In genomic region chr4:109656301-109656700, GRCm38 (mm10) we compare ENCODE assay signal across 14 mouse cellular contexts. TPM values are rescaled to one million over a fixed set of nuclear protein-coding genes. Genes with fewer than 3 reads are reported as not detected.
A peak's percentile ranks its signal among the peaks of the same experiment; 100 is the strongest.
DNase-seq lines count a peak whose midpoint lies in the region; ATAC-seq and TF ChIP-seq lines count a peak whose summit lies in the region.
"Had no signal": no experiment of that assay in that cellular context is flagged by ENCODE, and none has a peak within 500 bp of the region (broad histone marks: within the 10 kb centered on the region; RNA-seq: fewer than 3 reads in every experiment).

No protein-coding gene starts in this region.

- no peak overlapping the region for H3K27ac ChIP-seq in heart, postnatal 0 days (ENCODE audit: low read depth)
- no peak overlapping the region for H3K27ac ChIP-seq in heart, embryonic 11.5 days (ENCODE audit: low read depth, low read length)
- no peak overlapping the region for H3K27ac ChIP-seq in liver, embryonic 15.5 days (replicated peaks)
- H3K27ac ChIP-seq in liver, embryonic 11.5 days (ENCODE audit: low read depth, low read length) = no peak overlapping the region
- no peak overlapping the region for H3K27ac ChIP-seq in macrophage
- H3K27ac ChIP-seq: embryonic facial prominence, embryonic 15.5 days; hindbrain, embryonic 12.5 days; limb, embryonic 13.5 days; neural tube, embryonic 13.5 days had no signal

- 0 out of 2 replicates have a peak, but pooled peaks cover 3% of the 10 kb centered on the region for H3K27me3 ChIP-seq in heart, postnatal 0 days (ENCODE audit: control insufficient read depth, insufficient read depth, low read length)
- peaks cover 45% of the 10 kb centered on the region for H3K27me3 ChIP-seq in heart, embryonic 11.5 days (ENCODE audit: control insufficient read depth, insufficient read depth, low read length)
- peaks cover 76% of the 10 kb centered on the region for H3K27me3 ChIP-seq in liver, embryonic 15.5 days
- H3K27me3 ChIP-seq in liver, embryonic 11.5 days (replicated peaks; ENCODE audit: control insufficient read depth, insufficient read depth, low read length) = peaks cover 69% of the 10 kb centered on the region
- H3K27me3 ChIP-seq: Patski had no signal

- H3K4me2 ChIP-seq in heart, postnatal 0 days (ENCODE audit: low read depth, low read length) = peak overlapping the region; percentile 95
- H3K4me2 ChIP-seq in heart, embryonic 11.5 days = no peak overlapping the region
- H3K4me2 ChIP-seq in liver, embryonic 15.5 days = 0 out of 2 replicates have a peak overlapping the region, but pooled peaks have one; percentile 67
- no peak overlapping the region for H3K4me2 ChIP-seq in liver, embryonic 11.5 days

- WGBS in heart, postnatal 0 days = 65% methylated on average over 4 of the region's 4 CpGs
- WGBS in heart, embryonic 11.5 days (ENCODE audit: insufficient replicate concordance) = 11% methylated on average over 4 of the region's 4 CpGs
- WGBS in liver, embryonic 15.5 days (ENCODE audit: insufficient replicate concordance) = 11% methylated on average over 4 of the region's 4 CpGs
- WGBS in liver, embryonic 11.5 days = 12% methylated on average over 4 of the region's 4 CpGs
- 57% methylated on average over 4 of the region's 4 CpGs for WGBS in macrophage (ENCODE audit: missing documents)

- H3K79me2 ChIP-seq in macrophage (ENCODE audit: inconsistent target) = peaks cover 20% of the 10 kb centered on the region

- H3K4me1 ChIP-seq in heart, postnatal 0 days (ENCODE audit: control insufficient read depth, insufficient read depth) = no peaks in the 10 kb centered on the region
- no peaks in the 10 kb centered on the region for H3K4me1 ChIP-seq in heart, embryonic 11.5 days (ENCODE audit: control insufficient read depth, insufficient read depth, low read length)
- H3K4me1 ChIP-seq in liver, embryonic 15.5 days (replicated peaks) = peaks cover 15% of the 10 kb centered on the region
- peaks cover 6% of the 10 kb centered on the region for H3K4me1 ChIP-seq in liver, embryonic 11.5 days (replicated peaks; ENCODE audit: control insufficient read depth, insufficient read depth, low read length)

- no peak for TF ChIP-seq POLR2A in brain, embryonic 14.5 days (IDR thresholded peaks at IDR 0.05; ENCODE audit: borderline replicate concordance, extremely low read depth, insufficient read depth, insufficient read length, poor library complexity, severe bottlenecking)

- peak overlapping the region; percentile 66 for H3K4me3 ChIP-seq in heart, postnatal 0 days (ENCODE audit: low read depth, low read length)
- H3K4me3 ChIP-seq in heart, embryonic 11.5 days (ENCODE audit: low read depth, low read length) = no peak overlapping the region
- peak overlapping the region; percentile 46; the same call in 1 of the 2 replicates for H3K4me3 ChIP-seq in liver, embryonic 15.5 days (replicated peaks)
- no peak overlapping the region; the same call in 1 of the 2 replicates for H3K4me3 ChIP-seq in liver, embryonic 11.5 days (ENCODE audit: low read depth, low read length)
- H3K4me3 ChIP-seq in macrophage (ENCODE audit: inconsistent target) = peak overlapping the region; percentile 31

- TF ChIP-seq CTCF in heart, postnatal 0 days (IDR thresholded peaks at IDR 0.05; ENCODE audit: low read depth) = no peak
- no peak for TF ChIP-seq CTCF in brain, embryonic 14.5 days (IDR thresholded peaks at IDR 0.05; ENCODE audit: borderline replicate concordance, extremely low read depth, insufficient read depth, insufficient read length)

- no peaks in the 10 kb centered on the region for H3K36me3 ChIP-seq in heart, postnatal 0 days (replicated peaks; ENCODE audit: control insufficient read depth, insufficient read depth, low read length)
- no peaks in the 10 kb centered on the region for H3K36me3 ChIP-seq in heart, embryonic 11.5 days (ENCODE audit: control insufficient read depth, insufficient read depth, low read length)
- peaks cover 7% of the 10 kb centered on the region for H3K36me3 ChIP-seq in liver, embryonic 15.5 days (replicated peaks)
- no peaks in the 10 kb centered on the region for H3K36me3 ChIP-seq in liver, embryonic 11.5 days (ENCODE audit: control insufficient read depth, insufficient read depth, low read length)
- no peaks in the 10 kb centered on the region for H3K36me3 ChIP-seq in macrophage (ENCODE audit: inconsistent target)
- H3K36me3 ChIP-seq: embryonic facial prominence, embryonic 15.5 days; hindbrain, embryonic 12.5 days; limb, embryonic 13.5 days; neural tube, embryonic 13.5 days had no signal

- ATAC-seq in heart, postnatal 0 days (ENCODE audit: insufficient read depth, low read depth) = no peak
- ATAC-seq in heart, embryonic 11.5 days (replicated peaks; ENCODE audit: insufficient number of reproducible peaks, low FRiP score, low TSS enrichment) = no peak
- no peak for ATAC-seq in liver, embryonic 15.5 days (ENCODE audit: insufficient read depth)
- ATAC-seq in liver, embryonic 11.5 days (replicated peaks; ENCODE audit: low FRiP score) = no peak

- no peak for TF ChIP-seq EP300 in heart, postnatal 0 days (IDR thresholded peaks at IDR 0.05; ENCODE audit: low read depth)

- no peak for DNase-seq in heart, postnatal 0 days (ENCODE audit: low spot score)
- no peak for DNase-seq in liver, embryonic 11.5 days (ENCODE audit: low spot score)
- DNase-seq in brain, embryonic 14.5 days (ENCODE audit: low read depth) = peak; percentile 18
- no peak for DNase-seq in gastrocnemius, postnatal 10 days
- DNase-seq: cerebellum, adult 11 months had no signal

- no peaks in the 10 kb centered on the region for H3K9me3 ChIP-seq in heart, postnatal 0 days (replicated peaks; ENCODE audit: control insufficient read depth, low read length)
- H3K9me3 ChIP-seq in heart, embryonic 11.5 days (replicated peaks; ENCODE audit: control insufficient read depth, low read length) = no peaks in the 10 kb centered on the region
- no peaks in the 10 kb centered on the region for H3K9me3 ChIP-seq in liver, embryonic 15.5 days (replicated peaks)
- no peaks in the 10 kb centered on the region for H3K9me3 ChIP-seq in liver, embryonic 11.5 days (ENCODE audit: control insufficient read depth, low read length)
- H3K9me3 ChIP-seq: embryonic facial prominence, embryonic 15.5 days; hindbrain, embryonic 12.5 days; limb, embryonic 13.5 days; megakaryocyte, embryonic 14.5 days; neural tube, embryonic 13.5 days had no signal

- H3K9ac ChIP-seq in heart, postnatal 0 days (replicated peaks; ENCODE audit: low read depth, low read length) = no peak overlapping the region
- no peak overlapping the region for H3K9ac ChIP-seq in heart, embryonic 11.5 days (ENCODE audit: low read depth, low read length)
- H3K9ac ChIP-seq in liver, embryonic 15.5 days = no peak overlapping the region
- no peak overlapping the region for H3K9ac ChIP-seq in liver, embryonic 11.5 days (ENCODE audit: low read depth, low read length)
- H3K9ac ChIP-seq: neural tube, embryonic 13.5 days had no signal

RNA-seq across cellular contexts. Expression of gene Cdkn2c, which starts 10.7 kb away (rescaled TPM):
- total RNA-seq in heart, postnatal 0 days (2014; rRNA removed; ENCODE audit: low replicate concordance) = 25.5 and 52.5 TPM in 2 replicates
- 16.6 and 17.5 TPM in 2 replicates for polyA plus RNA-seq in heart, postnatal 0 days (2015; fragmentation: Nextera tagmentation; extraction: Ambion mirVana)
- 5.2 and 6.1 TPM in 2 replicates for polyA plus RNA-seq in heart, embryonic 11.5 days (2014; fragmentation: Nextera tagmentation; extraction: Ambion mirVana)
- polyA plus RNA-seq in liver, embryonic 15.5 days (2015; fragmentation: Nextera tagmentation; extraction: Ambion mirVana) = 14.9 and 15.3 TPM in 2 replicates
- polyA plus RNA-seq in liver, embryonic 11.5 days (2014; fragmentation: Nextera tagmentation; extraction: Ambion mirVana) = 6.8 and 7.3 TPM in 2 replicates
- 7.5 and 10.9 TPM in 2 replicates for polyA plus RNA-seq in brain, embryonic 14.5 days (2012; rRNA removed)
- 10 to 100 TPM in 1 of 26 experiments, 1 to 10 TPM in 23, under 1 TPM in 2; 0.52 to 12.3 (median 2.3) TPM for total RNA-seq in macrophage (2018; cell fraction: chromatin; rRNA removed)
- 10 to 100 TPM in 18 of 26 experiments, 1 to 10 TPM in 8; 6.8 to 25.0 (median 11.6) TPM for total RNA-seq in macrophage (2018; cell fraction: cytosol; rRNA removed)
- total RNA-seq in macrophage (2018; cell fraction: nucleus; rRNA removed) = 10 to 100 TPM in 3 of 26 experiments, 1 to 10 TPM in 23; 3.4 to 18.4 (median 5.4) TPM
- 17.4 to 25.7 TPM (median 19.1 TPM) in 3 replicates for polyA plus RNA-seq in macrophage (2018)
- total RNA-seq in gastrocnemius, postnatal 10 days (2021) = 10 to 100 TPM; 20.6 TPM

RNA-seq across cellular contexts. Expression of gene Faf1, which starts 20.1 kb away (rescaled TPM):
- 26.7 and 27.4 TPM in 2 replicates for total RNA-seq in heart, postnatal 0 days (2014; rRNA removed; ENCODE audit: low replicate concordance)
- 19.4 and 20.3 TPM in 2 replicates for polyA plus RNA-seq in heart, postnatal 0 days (2015; fragmentation: Nextera tagmentation; extraction: Ambion mirVana)
- polyA plus RNA-seq in heart, embryonic 11.5 days (2014; fragmentation: Nextera tagmentation; extraction: Ambion mirVana) = 25.2 and 25.3 TPM in 2 replicates
- polyA plus RNA-seq in liver, embryonic 15.5 days (2015; fragmentation: Nextera tagmentation; extraction: Ambion mirVana) = 13.9 and 14.5 TPM in 2 replicates
- polyA plus RNA-seq in liver, embryonic 11.5 days (2014; fragmentation: Nextera tagmentation; extraction: Ambion mirVana) = 28.7 and 32.6 TPM in 2 replicates
- 23.9 and 31.7 TPM in 2 replicates for polyA plus RNA-seq in brain, embryonic 14.5 days (2012; rRNA removed)
- total RNA-seq in macrophage (2018; cell fraction: chromatin; rRNA removed) = 10 to 100 TPM; 10.6 to 77.5 (median 60.7) TPM
- 10 to 100 TPM; 14.9 to 23.3 (median 18.8) TPM for total RNA-seq in macrophage (2018; cell fraction: cytosol; rRNA removed)
- total RNA-seq in macrophage (2018; cell fraction: nucleus; rRNA removed) = 10 to 100 TPM; 11.7 to 51.8 (median 32.3) TPM
- polyA plus RNA-seq in macrophage (2018) = 15.1 to 23.0 TPM (median 20.8 TPM) in 3 replicates
- total RNA-seq in gastrocnemius, postnatal 10 days (2021) = 10 to 100 TPM; 26.8 to 27.6 TPM

Comparison
In these comparisons a context has a peak if more than half of its experiments do, and no peak if none do; other contexts are left out.
1. H3K4me2 ChIP-seq: peak in heart, postnatal 0 days (single experiment) and liver, embryonic 15.5 days (single experiment); none in heart, embryonic 11.5 days (single experiment) and liver, embryonic 11.5 days (single experiment).
2. H3K4me3 ChIP-seq: peak in heart, postnatal 0 days (single experiment), liver, embryonic 15.5 days (single experiment) and macrophage (single experiment); none in heart, embryonic 11.5 days (single experiment) and liver, embryonic 11.5 days (single experiment).